Mouse (Mus musculus): Measurements from ENCODE around the gene Prkch.

The Prkch gene

DNA sequence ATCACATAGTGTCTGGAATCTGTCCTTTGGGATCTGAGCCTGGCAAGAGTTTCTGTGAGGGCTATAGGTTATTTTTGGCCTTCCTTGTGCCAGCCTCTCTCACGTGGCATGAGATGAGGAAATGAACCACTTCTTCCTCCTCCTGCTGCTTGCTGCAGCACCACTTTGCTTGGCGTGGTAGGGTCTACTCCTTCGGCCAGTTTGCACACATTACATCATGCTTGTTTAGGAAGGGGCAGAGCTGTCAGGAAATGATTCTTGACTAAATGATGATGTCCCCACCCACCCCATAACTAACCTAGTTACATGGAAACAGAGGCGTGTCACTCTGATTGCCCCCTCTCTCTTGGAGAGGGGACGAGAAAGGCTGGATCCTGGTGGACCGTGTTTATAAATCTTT, 28.6 kb downstream of the Prkch start:
- no peak for DNase-seq

DNA sequence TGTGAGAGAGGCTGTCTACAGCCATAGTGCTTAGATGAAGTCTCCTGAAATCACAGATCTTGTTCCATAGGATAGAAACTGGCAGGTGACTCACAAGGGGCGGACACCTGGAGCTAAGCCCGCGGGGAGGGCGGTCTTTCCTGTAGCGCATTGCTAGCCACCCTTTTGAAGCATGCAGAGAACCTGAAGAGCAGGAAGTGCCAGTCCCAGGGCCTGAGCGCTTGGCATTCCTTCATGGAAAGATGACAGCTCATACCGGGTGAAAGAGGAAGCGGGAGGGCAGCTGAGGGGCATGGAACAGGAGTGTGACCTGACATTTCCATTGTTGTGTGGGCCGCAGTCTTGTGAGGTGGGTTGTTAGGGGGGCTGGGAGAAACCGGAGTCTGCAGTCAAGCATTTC, 33.1 kb downstream of the Prkch start:
- DNase-seq = no peak

DNA sequence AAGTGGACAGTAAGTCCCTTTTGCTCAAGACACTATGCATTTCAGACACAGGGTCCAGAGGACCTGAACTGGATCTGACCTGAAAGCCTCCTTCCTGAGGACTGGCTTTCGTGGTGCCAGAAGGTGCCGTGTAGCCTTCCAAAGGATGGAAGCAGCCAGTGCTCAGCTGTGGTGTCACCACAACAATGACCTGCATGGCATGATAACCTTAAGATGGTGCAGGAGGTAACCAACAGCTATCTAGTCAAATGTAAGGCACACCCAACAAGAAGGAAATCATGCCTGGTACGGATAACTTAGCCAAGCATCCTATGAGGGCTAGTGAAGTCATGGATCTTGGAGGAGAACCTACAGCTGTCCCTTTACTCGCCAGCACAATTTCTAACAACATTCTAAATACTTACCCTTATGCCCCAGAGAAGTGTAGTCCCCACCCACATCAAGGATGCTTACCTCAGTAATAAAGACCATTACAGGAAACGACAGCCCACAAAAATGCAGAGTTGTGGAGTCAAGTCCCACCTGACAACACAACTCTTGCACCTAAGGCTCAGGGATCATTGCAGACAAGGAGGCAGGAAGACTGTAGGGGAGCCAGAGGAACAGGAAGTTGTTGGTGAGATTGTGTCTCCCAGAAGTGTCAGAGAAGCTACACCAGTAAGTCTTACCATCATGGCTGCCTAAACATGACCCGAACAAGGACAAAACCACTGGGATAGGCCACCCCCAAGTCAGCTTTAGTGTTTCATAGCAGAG, 40.9 kb downstream of the Prkch start:
- no peak for DNase-seq

GRCm38 (mm10) chr12:73627902-73628301, 43.3 kb downstream of the Prkch start:
- DNase-seq = no peak

GRCm38 (mm10) chr12:73630596-73630995, 46.0 kb downstream of the Prkch start:
- DNase-seq = no peak

DNA sequence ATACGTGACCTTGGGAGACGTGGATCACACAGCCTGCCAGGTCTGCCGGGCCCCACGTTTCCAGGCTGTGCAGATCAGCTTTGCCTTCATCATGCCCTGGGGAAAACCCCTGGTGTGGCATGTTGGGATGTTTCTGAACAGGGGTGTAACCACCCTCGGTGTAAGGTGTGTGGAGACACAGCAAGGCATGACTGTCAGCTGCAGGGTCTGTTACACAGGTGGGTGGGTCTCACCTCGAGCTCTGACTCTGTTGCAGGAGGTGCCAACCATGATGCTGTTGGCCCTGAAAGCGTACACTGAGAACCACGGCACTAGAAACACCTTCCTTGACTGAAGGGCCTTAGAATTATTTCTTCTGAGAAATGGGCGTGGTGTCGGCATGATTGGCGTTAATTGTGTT, 46.6 kb downstream of the Prkch start:
- DNase-seq = no peak

- no peak for DNase-seq
These were observed 48.2 kb downstream of the Prkch start for GRCm38 (mm10) chr12:73632671-73633244.

GRCm38 (mm10) chr12:73633707-73634106, 49.1 kb downstream of the Prkch start:
- DNase-seq = no peak

- no peak for DNase-seq
These were observed 55.0 kb downstream of the Prkch start for GRCm38 (mm10) chr12:73639571-73639970.

DNA sequence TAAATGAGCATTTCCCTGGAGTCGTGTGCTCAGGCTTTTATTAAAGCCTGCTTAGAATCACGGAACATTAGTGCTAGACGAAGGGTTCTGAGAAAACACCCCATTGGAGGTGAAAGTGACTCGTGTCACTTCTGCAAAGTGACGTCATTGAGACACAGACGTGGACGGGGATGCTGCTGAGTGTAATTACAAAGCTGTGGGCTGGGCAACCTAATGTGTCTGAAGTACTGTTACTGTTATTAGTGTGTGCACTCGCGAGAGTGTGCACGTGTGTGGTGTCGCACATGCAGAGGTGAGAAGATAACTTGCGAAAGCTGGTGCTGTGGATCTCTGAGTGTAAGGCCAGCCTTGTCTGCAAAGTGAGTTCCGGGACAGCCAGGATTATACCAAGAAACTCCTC, 56.6 kb downstream of the Prkch start:
- no peak for DNase-seq

- DNase-seq = no peak
These were observed 60.6 kb downstream of the Prkch start for GRCm38 (mm10) chr12:73645216-73645615.

GRCm38 (mm10) chr12:73647686-73648085, 63.1 kb downstream of the Prkch start:
- no peak for DNase-seq

DNA sequence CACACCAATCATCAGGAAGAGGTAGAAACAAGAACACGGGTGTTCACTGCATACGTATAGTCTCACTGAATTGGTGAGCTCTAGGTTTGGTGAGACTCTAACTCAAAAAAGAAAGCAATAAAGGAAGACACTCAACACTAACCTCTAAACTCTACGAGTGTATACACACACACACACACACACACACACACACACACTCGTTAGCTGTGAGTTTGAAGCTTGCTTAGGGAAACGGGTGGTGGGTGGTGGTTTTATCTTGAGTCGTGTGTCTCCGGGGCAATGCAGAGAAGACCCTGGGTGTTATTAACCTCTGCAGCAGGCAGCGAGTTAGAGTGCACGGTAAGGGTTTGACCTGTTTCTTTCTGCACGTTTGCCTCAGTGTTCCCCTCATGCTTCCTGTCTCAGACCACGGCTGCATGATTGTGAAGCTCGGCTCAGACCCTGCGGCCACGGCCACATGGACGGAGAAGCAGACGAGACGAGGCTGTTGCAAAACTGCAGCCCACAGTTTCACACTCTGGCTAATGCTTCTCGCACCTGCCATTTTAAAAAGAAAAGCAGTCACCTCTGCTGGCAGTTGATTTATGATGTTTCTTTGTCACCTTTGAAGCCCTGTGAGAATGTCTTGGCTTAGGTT, 72.1 kb downstream of the Prkch start:
- DNase-seq = no peak

DNA sequence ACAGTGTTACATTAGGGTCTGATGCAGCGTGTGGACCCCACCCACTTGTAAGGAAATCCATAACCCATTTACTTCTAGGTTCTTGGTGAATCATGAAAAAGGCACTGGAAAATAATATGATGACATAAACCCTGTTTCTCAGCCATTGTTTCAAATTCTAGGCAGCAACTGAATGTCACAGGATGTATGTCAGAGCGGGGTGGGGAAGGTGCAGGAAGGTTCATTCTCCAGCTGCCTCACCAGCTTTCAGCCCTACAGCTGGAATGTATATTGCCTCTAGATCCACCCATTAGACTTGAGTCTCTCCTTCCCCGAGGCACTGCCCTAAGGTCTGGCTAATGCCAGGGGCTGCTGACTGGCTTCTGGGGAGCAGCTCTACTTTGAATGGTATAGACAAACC, 78.8 kb downstream of the Prkch start:
- DNase-seq = no peak

DNA sequence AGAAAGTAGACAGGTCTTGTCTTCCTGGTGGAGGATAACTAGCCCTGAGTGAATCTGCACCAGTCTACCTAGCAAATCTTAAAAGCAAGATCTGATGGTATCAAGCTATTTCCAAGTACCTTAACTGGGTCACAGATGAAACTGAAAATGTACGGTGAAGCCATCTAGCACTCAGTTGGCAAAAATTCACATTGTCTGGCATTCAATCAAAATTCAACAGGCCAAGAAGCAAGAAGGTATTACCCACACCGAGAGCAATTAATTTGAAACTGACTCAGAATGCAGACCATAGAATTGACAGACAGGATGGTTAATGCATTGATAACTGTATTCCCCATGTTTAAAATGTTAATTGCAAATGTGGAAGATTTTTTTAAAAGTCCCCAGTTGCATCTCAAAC, 82.1 kb downstream of the Prkch start:
- DNase-seq = no peak

DNA sequence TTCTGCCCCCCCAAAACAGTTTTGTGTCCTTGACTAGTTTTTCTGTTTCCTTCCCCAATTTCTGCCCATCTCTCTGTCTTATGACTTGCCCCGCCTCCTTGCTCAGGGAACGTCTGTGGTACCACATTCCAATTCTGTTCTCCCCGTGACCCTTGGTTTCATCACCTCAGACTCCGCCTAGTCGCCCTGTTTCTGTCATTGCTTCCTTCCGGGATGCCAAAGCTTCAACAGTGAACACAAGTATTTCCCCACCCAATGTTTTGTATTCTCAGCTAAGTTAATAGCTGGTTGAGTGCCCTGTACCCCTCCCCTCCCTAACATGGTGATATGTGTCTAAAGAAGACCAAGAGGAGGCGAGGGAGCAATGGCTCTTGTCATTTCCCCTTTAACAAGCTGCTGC, 83.0 kb downstream of the Prkch start:
- no peak for DNase-seq

DNA sequence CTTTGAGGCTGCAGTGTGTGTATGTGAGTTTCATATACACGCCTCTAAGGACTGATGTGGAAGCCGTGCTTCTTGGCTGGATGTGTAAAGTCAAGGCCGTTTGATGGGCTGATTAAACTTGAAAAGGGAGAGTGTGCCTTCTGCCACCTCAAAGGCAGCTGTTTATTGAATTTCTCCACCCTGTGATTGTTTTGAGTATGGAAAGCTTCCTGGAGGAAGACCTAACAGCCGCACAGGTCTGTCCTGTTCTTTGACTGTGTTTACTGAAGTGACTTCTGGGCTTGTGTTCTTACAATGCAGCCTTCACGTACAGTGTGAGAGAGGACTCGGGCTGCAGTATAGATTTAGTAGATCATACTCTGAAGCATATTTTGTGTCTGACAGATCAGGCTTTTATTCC, 86.1 kb downstream of the Prkch start:
- DNase-seq = no peak

DNA sequence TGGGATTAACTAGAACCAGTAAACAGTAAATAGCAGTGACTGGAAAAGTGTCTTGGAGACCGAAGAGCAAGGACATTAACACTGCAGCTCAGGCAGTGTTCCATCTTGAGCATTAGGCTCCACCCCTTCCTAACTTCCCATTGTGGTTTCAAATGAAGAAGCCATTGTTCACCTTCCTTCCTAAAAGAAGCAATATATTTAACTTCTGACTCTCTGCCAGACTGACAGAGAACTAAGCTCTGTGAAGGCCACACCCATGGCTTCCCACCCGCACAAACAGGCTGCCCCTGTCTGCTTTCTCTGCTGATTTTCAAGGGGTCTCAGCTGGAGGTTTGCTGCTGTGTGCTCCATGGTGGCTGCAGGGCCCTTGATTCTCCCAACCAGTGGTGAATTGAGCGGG, 86.9 kb downstream of the Prkch start:
- DNase-seq = no peak

DNA sequence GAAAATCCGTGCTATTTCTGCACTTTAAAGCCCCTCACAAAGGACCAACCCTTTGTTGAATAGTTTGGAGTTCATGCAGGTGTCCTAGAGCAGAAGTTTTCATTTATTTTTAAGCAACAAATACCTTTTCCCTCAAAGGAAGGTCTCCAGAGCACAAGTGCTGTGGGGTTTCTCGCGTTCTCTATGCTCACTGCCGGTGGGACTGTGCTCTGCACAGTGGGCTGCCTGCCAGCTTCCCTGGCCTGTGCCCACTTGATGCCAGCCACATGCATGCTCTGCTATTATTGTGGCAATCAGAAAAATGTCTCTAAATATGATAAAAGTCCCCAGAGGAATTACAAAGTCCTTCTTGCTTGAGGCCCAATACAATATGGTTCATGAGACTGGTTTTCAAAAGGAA, 87.4 kb downstream of the Prkch start:
- DNase-seq = peak; percentile 26

DNA sequence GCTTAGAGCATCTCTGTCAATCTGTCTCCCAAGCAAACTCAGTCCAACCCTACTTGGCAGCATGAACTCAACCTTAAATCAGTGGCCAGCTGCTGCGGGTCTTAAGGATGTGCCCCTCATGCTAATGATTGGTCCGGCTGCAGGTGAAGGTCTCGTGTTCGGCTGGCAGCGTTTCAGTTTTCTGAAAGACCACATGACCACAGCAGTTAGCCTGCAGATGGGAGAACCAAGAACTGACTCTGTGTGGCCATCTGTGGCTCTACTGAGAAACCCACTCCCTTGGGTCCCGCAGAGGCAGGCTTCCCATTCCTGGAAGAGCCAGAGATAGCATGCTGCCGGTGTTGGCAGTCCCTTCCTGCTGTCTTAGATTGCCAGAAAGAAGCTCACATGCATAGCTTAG, 89.2 kb downstream of the Prkch start:
- no peak for DNase-seq

DNA sequence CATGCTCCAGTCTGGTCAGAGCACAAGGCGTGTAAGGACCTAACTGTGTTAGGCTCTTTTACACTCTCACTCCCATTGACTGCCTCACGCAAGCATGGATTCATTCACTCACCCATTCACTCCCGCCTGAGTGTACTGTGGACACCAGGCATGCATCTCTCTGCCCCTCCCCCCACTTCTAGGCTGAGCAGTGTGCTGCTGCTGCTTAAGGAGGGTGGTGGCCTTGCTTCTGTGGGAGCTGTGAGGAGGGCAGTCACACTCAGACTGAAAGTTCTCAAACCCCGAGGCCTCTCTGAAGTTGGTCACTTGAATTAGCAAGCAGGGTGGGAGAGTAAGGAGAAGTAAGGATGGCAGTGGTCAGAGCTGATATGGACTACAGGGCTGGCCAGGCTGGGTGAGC, 90.6 kb downstream of the Prkch start:
- DNase-seq = no peak

DNA sequence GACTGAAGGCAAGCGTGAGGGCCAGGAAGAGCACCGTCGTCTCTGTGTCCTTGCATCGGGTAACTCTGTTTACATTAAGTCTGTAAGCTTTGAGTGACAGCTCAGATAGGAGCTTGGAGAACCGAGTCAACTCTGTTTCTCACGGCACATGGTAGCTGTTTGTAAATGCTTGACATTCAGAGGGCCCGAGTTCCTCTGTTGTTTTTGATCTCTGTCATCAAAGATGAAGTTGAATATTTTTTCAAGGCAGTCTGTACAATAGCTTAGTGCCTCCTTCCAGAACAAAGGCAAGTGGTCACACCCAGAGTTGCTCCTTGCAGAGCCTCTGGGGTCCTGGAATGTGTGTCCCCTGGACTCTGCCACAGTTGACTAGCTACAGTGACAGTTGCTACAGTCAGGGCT, 94.8 kb downstream of the Prkch start:
- DNase-seq = no peak

- DNase-seq = no peak
These were observed 98.3 kb downstream of the Prkch start for GRCm38 (mm10) chr12:73682921-73683346.

DNA sequence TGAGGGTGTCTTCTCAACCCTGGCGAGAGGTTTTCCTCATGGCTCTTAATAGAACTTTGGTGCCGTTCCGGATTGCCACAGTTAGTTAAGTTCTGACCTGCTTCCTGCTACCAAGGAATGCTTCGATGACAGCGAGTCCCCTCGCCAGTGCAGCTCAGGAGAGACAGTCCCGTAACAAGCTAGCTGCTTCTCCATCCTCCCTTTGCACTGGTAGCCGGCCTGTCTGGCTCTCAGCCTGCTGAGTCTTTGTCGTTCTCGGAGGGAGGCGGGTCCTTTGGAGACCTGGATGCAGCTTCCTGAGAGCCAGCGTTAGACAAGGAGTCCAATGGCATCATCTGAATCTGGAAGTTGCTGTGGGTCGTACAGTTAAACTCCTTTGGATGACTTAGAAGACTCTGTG, 101.3 kb downstream of the Prkch start:
- no peak for DNase-seq

- no peak for DNase-seq
These were observed 101.9 kb downstream of the Prkch start for GRCm38 (mm10) chr12:73686456-73686855.

Measured in right cerebral cortex, postnatal 4 days (tissue).